Mouse (Mus musculus) C2C12 (cell line): ENCODE data around the gene Arhgap24.

Experiments used
- CEBPB ChIP-seq: IDR thresholded peaks from one replicate; pipeline ENCODE4 v1.6.1; 2011; ENCODE audit warnings: low read depth, mild to moderate bottlenecking, control low read depth, moderate library complexity
- CTCF ChIP-seq: IDR thresholded peaks from one replicate; pipeline ENCODE4 v1.5.1; 2011; ENCODE audit not compliant: control insufficient read depth, insufficient read depth, insufficient read length
- FOSL1 ChIP-seq: IDR thresholded peaks from one replicate; pipeline ENCODE4 v1.8.0; 2011; ENCODE audit warnings: mild to moderate bottlenecking, low read length; ENCODE audit not compliant: poor library complexity, insufficient read depth, severe bottlenecking
- MYOD1 ChIP-seq: IDR thresholded peaks from one replicate; pipeline ENCODE4 v1.6.1; 2011; ENCODE audit warnings: low read depth; ENCODE audit not compliant: control insufficient read depth, insufficient read length
- MYOG ChIP-seq: IDR thresholded peaks from one replicate; pipeline ENCODE4 v1.6.1; 2011; ENCODE audit not compliant: control insufficient read depth, insufficient read length; ENCODE audit errors: extremely low read depth
- USF1 ChIP-seq: IDR thresholded peaks from one replicate; pipeline ENCODE4 v1.6.1; 2011; ENCODE audit warnings: low read depth, mild to moderate bottlenecking, control low read depth, moderate library complexity

DNA sequence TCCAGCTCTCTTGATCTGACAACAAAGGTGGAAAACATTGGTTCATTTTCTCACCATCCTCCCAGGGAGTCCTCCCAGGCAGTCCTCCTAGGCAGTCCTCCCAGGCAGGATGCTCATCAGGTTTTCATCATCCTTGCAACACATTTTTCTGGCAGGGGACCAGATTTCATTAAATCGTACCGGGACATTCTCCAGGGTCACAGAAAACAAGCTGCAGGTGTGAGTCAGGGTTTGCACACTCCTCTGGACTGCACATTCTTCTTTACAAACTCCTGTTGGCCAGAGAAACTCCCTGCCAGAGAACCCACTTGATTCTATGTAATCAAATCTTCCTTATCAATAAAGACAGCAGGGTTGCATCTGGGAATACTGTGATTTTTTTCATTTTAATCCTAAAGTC lies 25.9 kb upstream of the Arhgap24 start:
- TF ChIP-seq CTCF (no peak), FOSL1 (no peak), CEBPB (no peak), MYOD1 (no peak), MYOG (no peak), USF1 (no peak)
